Mouse (Mus musculus): ENCODE data around the gene Mctp1.
"Not testable (repeated sequence)": the region's sequence is repeated elsewhere in the genome, so short reads cannot be mapped to it uniquely, and the experiment has no call there.

Mctp1 gene

GRCm38 (mm10) chr13:76481601-76482000, 97.3 kb downstream of the Mctp1 start:
- DNase-seq (ENCODE audit: low read depth in 2 of 2, low spot score in 2 of 2) = no peak

- no peak for DNase-seq (ENCODE audit: low read depth in 2 of 2, low spot score in 2 of 2)
Observed at GRCm38 (mm10) chr13:76482998-76483397, 98.7 kb downstream of the Mctp1 start.

- DNase-seq (ENCODE audit: low read depth in 2 of 2, low spot score in 2 of 2) = no peak
Observed at GRCm38 (mm10) chr13:76484086-76484709, 99.9 kb downstream of the Mctp1 start.

GRCm38 (mm10) chr13:76515896-76516295, 131.6 kb downstream of the Mctp1 start:
- no peak for DNase-seq (ENCODE audit: low read depth in 2 of 2, low spot score in 2 of 2)

- no peak for DNase-seq (ENCODE audit: low read depth in 2 of 2, low spot score in 2 of 2)
Observed at GRCm38 (mm10) chr13:76523170-76523569, 138.8 kb downstream of the Mctp1 start.

GRCm38 (mm10) chr13:76527326-76527725, 143.0 kb downstream of the Mctp1 start:
- no peak for DNase-seq (ENCODE audit: low read depth in 2 of 2, low spot score in 2 of 2)

GRCm38 (mm10) chr13:76527751-76528150, 143.4 kb downstream of the Mctp1 start:
- no peak for DNase-seq (ENCODE audit: low read depth in 2 of 2, low spot score in 2 of 2)

GRCm38 (mm10) chr13:76529915-76530314, 145.6 kb downstream of the Mctp1 start:
- DNase-seq (ENCODE audit: low read depth in 2 of 2, low spot score in 2 of 2) = no peak

GRCm38 (mm10) chr13:76530867-76531504, 146.7 kb downstream of the Mctp1 start:
- no peak for DNase-seq (ENCODE audit: low read depth in 2 of 2, low spot score in 2 of 2)

GRCm38 (mm10) chr13:76547854-76548253, 163.5 kb downstream of the Mctp1 start:
- DNase-seq (ENCODE audit: low read depth in 2 of 2, low spot score in 2 of 2) = no peak

- no peak for DNase-seq (ENCODE audit: low read depth in 2 of 2, low spot score in 2 of 2)
Observed at GRCm38 (mm10) chr13:76560918-76561317, 176.6 kb downstream of the Mctp1 start.

- no peak for DNase-seq (ENCODE audit: low read depth in 2 of 2, low spot score in 2 of 2)
Observed at GRCm38 (mm10) chr13:76561594-76561993, 177.3 kb downstream of the Mctp1 start.

GRCm38 (mm10) chr13:76564061-76564460, 179.7 kb downstream of the Mctp1 start:
- no peak for DNase-seq (ENCODE audit: low read depth in 2 of 2, low spot score in 2 of 2)

GRCm38 (mm10) chr13:76566024-76566423, 181.7 kb downstream of the Mctp1 start:
- no peak for DNase-seq (ENCODE audit: low read depth in 2 of 2, low spot score in 2 of 2)

GRCm38 (mm10) chr13:76567448-76567847, 183.1 kb downstream of the Mctp1 start:
- no peak for DNase-seq (ENCODE audit: low read depth in 2 of 2, low spot score in 2 of 2)

GRCm38 (mm10) chr13:76568569-76569211, 184.4 kb downstream of the Mctp1 start:
- no peak for DNase-seq (ENCODE audit: low read depth in 2 of 2, low spot score in 2 of 2)

- DNase-seq (ENCODE audit: low read depth in 2 of 2, low spot score in 2 of 2) = no peak
Observed at GRCm38 (mm10) chr13:76579414-76579813, 195.1 kb downstream of the Mctp1 start.

GRCm38 (mm10) chr13:76585447-76585846, 201.1 kb downstream of the Mctp1 start:
- DNase-seq (ENCODE audit: low read depth in 2 of 2, low spot score in 2 of 2) = no peak

GRCm38 (mm10) chr13:76590709-76591108, 206.4 kb downstream of the Mctp1 start:
- DNase-seq (ENCODE audit: low read depth in 2 of 2, low spot score in 2 of 2) = not testable (repeated sequence)

GRCm38 (mm10) chr13:76591189-76591588, 206.9 kb downstream of the Mctp1 start:
- no peak for DNase-seq (ENCODE audit: low read depth in 2 of 2, low spot score in 2 of 2)

GRCm38 (mm10) chr13:76591692-76592091, 207.4 kb downstream of the Mctp1 start:
- DNase-seq (ENCODE audit: low read depth in 2 of 2, low spot score in 2 of 2) = no peak

- no peak for DNase-seq (ENCODE audit: low read depth in 2 of 2, low spot score in 2 of 2)
Observed at GRCm38 (mm10) chr13:76592908-76593307, 208.6 kb downstream of the Mctp1 start.
